Mouse (Mus musculus) erythroblast, embryonic 14.5 days (primary cell): Measurements from ENCODE around the gene Pigp.

ENCODE experiments used
- GATA1 ChIP-seq: IDR thresholded peaks from 2 replicates; pipeline ENCODE4 v1.6.1; 2012; ENCODE audit warnings: low read length, inconsistent platforms, mixed read lengths
- TAL1 ChIP-seq: IDR thresholded peaks from 3 replicates; pipeline ENCODE4 v1.6.1; 2012; ENCODE audit warnings: low read length, inconsistent platforms, mixed read lengths

- no peak for TF ChIP-seq GATA1
- no peak for TF ChIP-seq TAL1
Observed at GRCm38 (mm10) chr16:94401636-94402035, 30.0 kb upstream of the Pigp start.
